Mouse (Mus musculus) bone marrow, adult 2 months (tissue): ENCODE results near the gene Ankrd22.

Experiments used
- CTCF ChIP-seq: fragments of 200-500 bp; IDR thresholded peaks from 2 replicates; pipeline ENCODE4 v1.5.1; 2011; ENCODE audit warnings: low read length, control low read depth; ENCODE audit not compliant: control insufficient read depth, insufficient read depth
- POLR2A ChIP-seq: fragments of 200-500 bp; IDR thresholded peaks from 2 replicates; pipeline ENCODE4 v1.6.1; 2011; ENCODE audit warnings: low read depth, mild to moderate bottlenecking, control low read depth, low read length, borderline replicate concordance; ENCODE audit not compliant: control insufficient read depth

GRCm38 (mm10) chr19:34089011-34089680, 76.7 kb downstream of the Ankrd22 start:
- TF ChIP-seq POLR2A = no peak
- no peak for TF ChIP-seq CTCF
